Mouse (Mus musculus): Measurements from ENCODE around the gene Apof.

The Apof gene

DNA sequence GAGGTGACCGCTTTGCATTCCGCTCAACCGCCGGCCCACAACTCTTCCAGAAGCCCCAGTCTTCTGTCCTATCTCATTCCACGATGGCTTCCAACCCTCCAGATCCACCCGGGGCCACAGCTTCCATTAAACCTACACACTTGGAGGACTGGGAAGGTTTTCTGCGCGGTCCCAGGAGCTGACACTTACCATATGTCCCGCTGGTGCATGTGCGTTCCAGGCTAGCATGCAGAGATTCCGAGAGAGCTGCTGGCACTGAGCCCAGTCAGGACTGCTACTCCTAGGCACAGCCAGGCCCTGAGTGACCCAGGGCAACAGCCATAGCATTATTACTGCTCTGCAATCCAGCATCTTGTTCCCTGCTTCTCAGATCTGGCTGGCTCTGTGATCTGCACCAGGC, 29.2 kb downstream of the Apof start:
- CTCF ChIA-PET: no interaction called here

DNA sequence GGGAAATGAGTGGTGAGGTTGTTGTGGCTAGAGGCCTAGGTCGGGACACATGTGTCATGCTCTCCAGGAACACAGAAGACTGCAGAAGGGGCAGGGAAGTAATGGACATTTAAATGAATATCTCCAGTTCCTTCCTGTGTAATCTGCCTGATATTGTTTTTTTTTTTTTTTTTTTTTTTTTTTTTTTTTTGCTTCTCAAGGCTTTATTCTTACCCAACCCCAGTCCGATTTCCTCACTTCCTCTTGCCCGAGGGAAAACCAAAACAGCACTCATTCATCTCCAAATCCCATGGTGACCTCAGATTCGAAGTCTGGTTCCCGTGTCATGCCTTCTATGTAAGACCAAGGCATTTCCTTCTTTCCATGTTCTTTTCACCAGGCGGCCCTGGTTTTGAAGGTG, 29.8 kb downstream of the Apof start:
- CTCF ChIA-PET: interaction anchor here (0.6 kb wide), 1 partner anchor 157 kb away, joined by 3 read pairs; no protein-coding TSS in a partner anchor

DNA sequence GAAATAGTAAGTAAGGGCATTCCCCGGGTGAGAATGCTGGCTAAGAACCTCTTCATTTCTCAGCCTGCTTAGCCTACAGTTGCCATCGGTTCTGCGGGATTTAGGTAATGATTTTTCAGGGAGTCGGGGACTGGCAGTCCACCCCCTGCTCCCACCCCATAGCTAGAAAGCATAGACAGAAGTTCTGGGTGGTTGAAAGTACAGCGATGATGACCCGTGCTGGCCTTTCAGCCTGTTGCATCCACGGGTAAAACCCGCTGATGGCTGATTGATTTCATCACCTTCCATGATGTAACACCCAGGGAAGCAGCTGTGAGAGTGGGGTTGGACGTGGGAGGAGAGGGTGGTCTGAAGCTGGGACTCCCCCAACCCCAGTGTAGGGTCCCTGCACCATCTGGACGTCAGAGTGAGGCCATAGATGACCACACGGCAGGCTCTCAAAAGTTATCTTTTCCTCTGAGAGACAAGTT, 30.3 kb downstream of the Apof start, which contains the start of gene Il23a:
Gene Il23a, minus strand, starts transcription at position 51 of the 470 bp plus-strand sequence.
- CTCF ChIA-PET: interaction anchor here (0.6 kb wide), 2 partner anchors 72 to 157 kb away, joined by 3 read pairs; no protein-coding TSS in a partner anchor

DNA sequence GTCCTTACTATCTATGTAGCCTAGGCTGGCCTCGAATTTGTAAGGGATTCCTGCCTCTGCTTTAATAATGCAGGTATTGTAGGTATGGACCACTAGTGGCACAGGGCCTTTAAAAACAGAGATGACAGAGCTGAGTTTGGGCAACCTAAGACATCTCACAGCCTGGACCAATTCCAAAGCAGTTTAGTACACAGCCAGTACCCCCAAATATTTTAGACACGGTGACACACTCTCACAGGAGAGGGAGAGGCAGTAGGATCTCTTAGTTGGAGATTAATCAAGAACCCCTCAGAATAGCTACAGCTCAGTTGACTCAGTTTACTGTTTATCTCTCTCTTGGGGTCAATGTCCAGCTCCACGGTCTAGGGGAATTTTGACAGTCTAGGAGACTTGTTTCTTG, 33.9 kb downstream of the Apof start:
- CTCF ChIA-PET: interaction anchor here (0.6 kb wide), 1 partner anchor 329 kb away, joined by 3 read pairs; no protein-coding TSS in a partner anchor

DNA sequence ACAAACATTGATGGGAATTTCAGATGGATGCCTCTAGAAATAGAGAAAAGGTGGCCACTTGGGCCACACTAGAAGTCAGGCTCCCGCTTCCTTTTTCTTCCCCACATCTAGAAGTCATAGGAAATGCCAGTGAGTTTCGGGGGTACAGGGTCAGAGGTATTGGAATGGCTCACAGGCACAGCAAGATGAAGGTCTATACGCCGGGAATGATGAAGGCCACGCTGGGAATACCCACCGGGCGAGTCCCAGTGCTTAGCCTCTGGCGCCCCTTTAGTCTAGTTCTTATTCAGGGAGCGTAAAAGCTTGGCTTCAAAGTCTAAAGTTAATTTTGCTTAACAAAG, 34.3 kb downstream of the Apof start:
- CTCF ChIA-PET: no interaction called here

DNA sequence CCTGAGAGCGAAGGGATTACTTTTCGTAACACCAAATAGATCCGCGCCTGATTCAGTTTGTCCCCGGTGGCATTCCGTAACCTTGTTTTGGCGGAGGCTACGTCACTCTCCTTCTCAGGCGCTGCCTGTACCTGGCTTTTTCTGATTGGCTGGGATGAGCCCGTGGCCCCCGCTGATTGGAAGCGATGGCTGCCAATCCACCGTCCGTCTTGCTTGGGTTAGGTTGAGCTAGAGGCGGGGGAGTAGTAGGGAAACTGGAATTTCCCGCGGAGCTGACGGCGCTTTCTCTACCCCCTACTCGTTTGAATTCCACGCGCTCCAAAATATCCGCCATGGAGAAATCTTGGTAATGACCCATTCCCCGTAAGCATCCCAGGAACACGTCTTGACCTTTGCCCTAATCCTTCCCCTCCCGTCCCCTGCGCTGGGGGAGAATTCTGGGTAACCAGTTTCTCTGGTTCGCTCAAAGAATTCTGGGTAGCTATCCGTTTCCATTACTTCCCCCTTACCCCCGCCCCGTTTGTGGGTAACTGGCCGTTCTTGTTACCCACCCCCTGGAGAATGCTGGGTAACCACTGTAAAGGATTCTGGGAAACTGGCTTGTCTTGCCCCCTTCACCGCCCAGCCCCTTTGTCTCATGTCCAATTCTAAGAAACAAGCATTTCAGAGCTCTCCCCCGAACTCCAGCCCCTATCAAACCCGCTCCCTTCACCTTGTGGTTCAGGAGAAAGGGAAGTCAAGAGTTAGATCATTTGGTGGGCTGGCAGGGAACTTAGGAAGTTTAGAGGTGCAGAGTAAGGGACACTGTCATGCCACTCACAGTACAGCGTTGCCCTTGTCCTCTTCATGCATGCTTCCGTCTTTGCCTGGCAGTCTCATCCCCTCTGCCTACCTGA, 34.9 kb downstream of the Apof start, which contains the start of gene Pan2:
Gene Pan2, plus strand, starts transcription at position 210 of the 896 bp plus-strand sequence.
- CTCF ChIA-PET: no interaction called here

DNA sequence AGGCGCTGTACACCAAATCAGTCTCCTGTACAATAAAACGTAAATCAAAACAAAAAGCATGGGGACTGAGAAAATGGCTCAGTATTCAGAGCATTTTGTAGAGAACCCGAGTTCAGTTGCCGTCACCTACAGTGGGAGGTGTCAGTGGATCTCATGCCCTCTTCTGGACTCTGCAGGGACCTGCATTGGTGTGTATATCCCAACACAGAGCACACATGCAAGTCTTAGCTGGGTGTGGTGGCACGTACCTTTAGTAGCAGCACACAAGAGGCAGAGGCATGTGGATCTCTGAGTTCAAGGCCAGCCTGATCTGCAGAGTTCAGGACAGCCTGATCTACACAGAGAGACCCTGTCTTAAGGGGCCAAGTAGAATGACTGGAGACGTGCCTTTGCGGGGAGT, 41.2 kb downstream of the Apof start:
- CTCF ChIA-PET: no interaction called here

DNA sequence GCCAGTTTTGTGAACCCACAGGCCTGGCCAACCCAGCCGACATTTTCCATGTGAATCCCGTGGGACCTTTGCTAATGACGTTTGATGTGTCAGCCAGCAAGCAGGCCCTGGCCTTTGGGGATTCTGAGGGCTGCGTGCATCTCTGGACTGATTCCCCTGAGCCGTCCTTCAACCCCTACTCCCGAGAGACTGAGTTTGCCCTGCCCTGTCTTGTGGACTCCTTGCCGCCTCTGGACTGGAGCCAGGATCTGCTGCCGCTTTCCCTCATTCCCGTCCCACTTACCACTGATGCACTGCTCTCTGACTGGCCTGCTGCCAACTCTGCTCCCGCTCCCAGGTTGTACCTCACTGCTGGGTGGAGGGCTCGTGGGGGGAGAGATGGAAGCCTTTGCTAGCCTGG, 41.7 kb downstream of the Apof start:
- CTCF ChIA-PET: no interaction called here

DNA sequence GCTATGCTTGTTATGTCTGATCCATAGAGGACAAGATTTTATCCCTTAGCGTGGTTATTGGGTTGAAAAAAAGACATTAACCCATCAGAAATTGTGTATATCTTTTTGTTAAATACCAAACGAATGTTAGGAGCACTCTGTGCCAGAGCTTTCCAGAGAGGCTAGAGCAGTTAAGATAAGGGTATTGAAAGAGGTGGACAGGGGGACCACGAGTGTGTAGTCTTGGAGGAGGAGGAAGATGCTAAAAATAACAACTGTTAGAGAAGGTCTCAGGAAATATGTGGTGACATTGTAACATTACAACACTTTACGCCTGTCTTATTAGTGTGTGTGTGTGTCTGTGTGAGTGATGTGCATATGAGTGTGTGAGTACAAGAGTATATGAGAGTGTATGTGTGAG, 42.4 kb downstream of the Apof start:
- CTCF ChIA-PET: no interaction called here

DNA sequence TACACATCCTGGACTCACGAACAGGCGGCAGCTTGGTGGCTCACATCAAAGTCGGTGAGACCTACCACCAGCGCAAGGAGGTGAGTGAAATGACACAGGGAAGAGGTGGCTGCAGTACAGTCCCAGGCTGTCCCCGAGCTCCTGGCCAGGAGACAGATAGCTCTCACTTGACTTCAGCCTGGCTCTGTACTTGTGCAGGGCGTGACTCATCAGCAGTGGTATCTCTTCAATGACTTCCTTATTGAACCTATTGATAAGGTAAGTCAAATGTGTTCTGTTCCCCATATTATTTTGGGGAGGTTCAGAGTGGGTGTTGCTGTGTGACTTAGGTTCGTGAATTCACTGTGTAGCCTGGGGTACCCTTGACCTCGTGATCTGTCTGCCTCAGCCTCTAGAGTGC, 47.1 kb downstream of the Apof start:
- CTCF ChIA-PET: no interaction called here
